Mouse (Mus musculus): Measurements from ENCODE around the gene Iqcf3. TPM values are rescaled to one million over a fixed set of nuclear protein-coding genes. Genes with fewer than 3 reads are reported as not detected.
A peak's percentile ranks its signal among the peaks of the same experiment; 100 is the strongest.

Iqcf3 gene
- polyA plus RNA-seq, 1 experiment: not detected

DNA sequence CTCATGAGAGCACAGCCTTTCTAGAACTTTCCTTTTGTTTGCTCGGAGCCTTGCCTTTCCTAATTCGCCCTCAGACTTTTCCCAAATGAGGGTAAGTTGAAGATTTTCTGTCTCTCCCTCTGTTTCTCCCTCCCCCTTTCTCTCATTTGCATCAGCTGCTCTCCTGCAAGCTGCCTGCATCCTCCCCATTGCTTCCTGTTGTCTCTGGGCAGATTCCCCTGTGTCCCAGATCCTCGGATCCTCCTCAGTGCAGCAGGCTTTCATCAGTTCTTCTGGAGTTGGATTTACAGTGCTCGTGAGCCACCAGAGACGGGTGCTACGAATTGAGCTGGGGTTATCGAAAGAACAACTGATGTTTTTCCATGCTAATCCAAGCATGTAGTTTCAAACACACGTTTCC is 2.6 kb upstream of the Iqcf3 start:
- H3K27ac ChIP-seq (ENCODE audit: insufficient read depth, low read length): no peak overlapping the region
- H3K36me3 ChIP-seq (ENCODE audit: control insufficient read depth, insufficient read depth, low read length): no peaks in the 10 kb centered on the region
- no peak for DNase-seq (ENCODE audit: low read depth in 1 of 2, low spot score in 2 of 2)
- no peaks in the 10 kb centered on the region for H3K4me1 ChIP-seq (ENCODE audit: control insufficient read depth, insufficient read depth, insufficient read length)
- TF ChIP-seq POLR2A (IDR thresholded peaks at IDR 0.05; ENCODE audit: low read depth, low read length) (no peak), CTCF (IDR thresholded peaks at IDR 0.05; ENCODE audit: extremely low read depth, insufficient read depth, insufficient read length, insufficient replicate concordance) (no peak)
- H3K4me3 ChIP-seq (ENCODE audit: extremely low read depth, insufficient read depth, insufficient read length): no peak overlapping the region
- 81% methylated on average over 8 of the region's 8 CpGs for WGBS
- no peaks in the 10 kb centered on the region for H3K27me3 ChIP-seq (ENCODE audit: control insufficient read depth, insufficient read depth, low read length)

GRCm38 (mm10) chr9:106562291-106562690 is 860 bp upstream of the Iqcf3 start:
- Histone ChIP-seq H3K4me1 (ENCODE audit: control insufficient read depth, insufficient read depth, insufficient read length) (no peaks in the 10 kb centered on the region), H3K36me3 (ENCODE audit: control insufficient read depth, insufficient read depth, low read length) (no peaks in the 10 kb centered on the region), H3K27ac (ENCODE audit: insufficient read depth, low read length) (no peak overlapping the region), H3K4me3 (ENCODE audit: extremely low read depth, insufficient read depth, insufficient read length) (no peak overlapping the region), H3K27me3 (ENCODE audit: control insufficient read depth, insufficient read depth, low read length) (no peaks in the 10 kb centered on the region)
- no peak for DNase-seq (ENCODE audit: low read depth in 1 of 2, low spot score in 2 of 2)
- 91% methylated on average over 11 of the region's 11 CpGs for WGBS
- TF ChIP-seq CTCF (IDR thresholded peaks at IDR 0.05; ENCODE audit: extremely low read depth, insufficient read depth, insufficient read length, insufficient replicate concordance) (no peak), POLR2A (IDR thresholded peaks at IDR 0.05; ENCODE audit: low read depth, low read length) (no peak)

DNA sequence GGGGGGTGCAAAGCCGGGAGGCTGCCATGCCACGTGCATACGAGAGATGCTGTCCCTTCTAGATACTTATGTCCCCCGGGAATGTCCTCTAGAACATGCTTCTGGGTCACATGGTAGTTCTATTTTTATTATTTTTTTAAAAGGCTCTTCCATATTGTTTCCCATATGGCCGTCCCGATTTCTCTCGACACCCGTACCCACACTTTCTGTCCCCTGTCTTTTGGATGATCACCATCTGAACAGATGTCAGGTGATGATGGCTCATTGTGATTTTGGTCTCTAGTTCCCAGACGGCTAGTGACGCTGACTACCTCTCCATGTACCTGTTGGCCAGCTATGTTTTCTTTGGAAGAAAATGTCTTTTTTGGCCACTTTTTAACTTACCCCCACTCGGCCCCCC is 26.5 kb downstream of the Iqcf3 start:
- DNase-seq (ENCODE audit: low read depth in 1 of 2, low spot score in 2 of 2): no peak
- Histone ChIP-seq H3K27ac (ENCODE audit: insufficient read depth, low read length) (no peak overlapping the region), H3K4me1 (ENCODE audit: control insufficient read depth, insufficient read depth, insufficient read length) (no peaks in the 10 kb centered on the region), H3K27me3 (ENCODE audit: control insufficient read depth, insufficient read depth, low read length) (no peaks in the 10 kb centered on the region; the same call in 1 of the 2 replicates), H3K4me3 (ENCODE audit: extremely low read depth, insufficient read depth, insufficient read length) (no peak overlapping the region), H3K36me3 (ENCODE audit: control insufficient read depth, insufficient read depth, low read length) (no peaks in the 10 kb centered on the region)
- WGBS: 92% methylated on average over 11 of the region's 11 CpGs
- TF ChIP-seq POLR2A (IDR thresholded peaks at IDR 0.05; ENCODE audit: low read depth, low read length) (no peak), CTCF (IDR thresholded peaks at IDR 0.05; ENCODE audit: extremely low read depth, insufficient read depth, insufficient read length, insufficient replicate concordance) (no peak)

- no peak for TF ChIP-seq CTCF (IDR thresholded peaks at IDR 0.05; ENCODE audit: extremely low read depth, insufficient read depth, insufficient read length, insufficient replicate concordance)
- no peak for TF ChIP-seq POLR2A (IDR thresholded peaks at IDR 0.05; ENCODE audit: low read depth, low read length)
- no peak overlapping the region for H3K27ac ChIP-seq (ENCODE audit: insufficient read depth, low read length)
- H3K27me3 ChIP-seq (ENCODE audit: control insufficient read depth, insufficient read depth, low read length): no peaks in the 10 kb centered on the region; the same call in 1 of the 2 replicates
- H3K4me3 ChIP-seq (ENCODE audit: extremely low read depth, insufficient read depth, insufficient read length): no peak overlapping the region
- H3K4me1 ChIP-seq (ENCODE audit: control insufficient read depth, insufficient read depth, insufficient read length): no peaks in the 10 kb centered on the region
- WGBS: 91% methylated on average over 7 of the region's 7 CpGs
- DNase-seq (ENCODE audit: low read depth in 1 of 2, low spot score in 2 of 2): no peak
- H3K36me3 ChIP-seq (ENCODE audit: control insufficient read depth, insufficient read depth, low read length): no peaks in the 10 kb centered on the region
These were observed 27.1 kb downstream of the Iqcf3 start for GRCm38 (mm10) chr9:106534296-106534695.

- H3K4me3 ChIP-seq (ENCODE audit: extremely low read depth, insufficient read depth, insufficient read length): no peak overlapping the region
- no peak overlapping the region for H3K27ac ChIP-seq (ENCODE audit: insufficient read depth, low read length)
- no peaks in the 10 kb centered on the region; the same call in 1 of the 2 replicates for H3K27me3 ChIP-seq (ENCODE audit: control insufficient read depth, insufficient read depth, low read length)
- H3K4me1 ChIP-seq (ENCODE audit: control insufficient read depth, insufficient read depth, insufficient read length): no peaks in the 10 kb centered on the region
- 15% methylated on average over 3 of the region's 3 CpGs for WGBS
- DNase-seq (ENCODE audit: low read depth in 1 of 2, low spot score in 2 of 2): peak in 1 of 2 experiments; percentile 15
- H3K36me3 ChIP-seq (ENCODE audit: control insufficient read depth, insufficient read depth, low read length): no peaks in the 10 kb centered on the region
- no peak for TF ChIP-seq POLR2A (IDR thresholded peaks at IDR 0.05; ENCODE audit: low read depth, low read length)
- TF ChIP-seq CTCF (IDR thresholded peaks at IDR 0.05; ENCODE audit: extremely low read depth, insufficient read depth, insufficient read length, insufficient replicate concordance): peak; percentile 76; the same call in 1 of the 2 replicates
These were observed 29.6 kb downstream of the Iqcf3 start for GRCm38 (mm10) chr9:106531833-106532232.

GRCm38 (mm10) chr9:106519909-106520308 is 41.5 kb downstream of the Iqcf3 start:
- no peaks in the 10 kb centered on the region for H3K4me1 ChIP-seq (ENCODE audit: control insufficient read depth, insufficient read depth, insufficient read length)
- no peak for TF ChIP-seq CTCF (IDR thresholded peaks at IDR 0.05; ENCODE audit: extremely low read depth, insufficient read depth, insufficient read length, insufficient replicate concordance)
- no peak for TF ChIP-seq POLR2A (IDR thresholded peaks at IDR 0.05; ENCODE audit: low read depth, low read length)
- no peak overlapping the region for H3K27ac ChIP-seq (ENCODE audit: insufficient read depth, low read length)
- no peaks in the 10 kb centered on the region for H3K27me3 ChIP-seq (ENCODE audit: control insufficient read depth, insufficient read depth, low read length)
- DNase-seq (ENCODE audit: low read depth in 1 of 2, low spot score in 2 of 2): no peak
- H3K36me3 ChIP-seq (ENCODE audit: control insufficient read depth, insufficient read depth, low read length): no peaks in the 10 kb centered on the region
- no peak overlapping the region for H3K4me3 ChIP-seq (ENCODE audit: extremely low read depth, insufficient read depth, insufficient read length)
- 69% methylated on average over 8 of the region's 8 CpGs for WGBS

DNA sequence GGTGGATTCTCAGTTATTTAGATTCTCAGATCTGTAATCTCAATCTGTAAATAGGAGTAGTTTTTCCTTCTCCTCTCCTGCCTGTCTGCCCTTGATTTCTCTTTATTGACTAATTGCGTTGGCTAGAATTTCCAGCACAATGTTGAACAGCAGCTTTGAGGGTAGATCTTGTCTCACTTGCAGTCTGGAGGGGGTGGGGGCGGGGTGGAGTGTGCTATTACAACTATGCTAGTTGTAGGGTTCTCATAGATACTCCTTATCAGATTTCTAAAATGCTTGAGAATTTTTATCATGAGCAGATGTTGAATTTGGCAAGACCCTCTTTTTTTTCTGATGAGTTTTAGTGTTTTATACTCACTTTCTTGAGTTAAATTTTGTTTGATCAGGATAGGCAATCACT is 42.0 kb downstream of the Iqcf3 start:
- WGBS: 73% methylated on average over 2 of the region's 2 CpGs
- DNase-seq (ENCODE audit: low read depth in 1 of 2, low spot score in 2 of 2): no peak
- TF ChIP-seq POLR2A (IDR thresholded peaks at IDR 0.05; ENCODE audit: low read depth, low read length) (no peak), CTCF (IDR thresholded peaks at IDR 0.05; ENCODE audit: extremely low read depth, insufficient read depth, insufficient read length, insufficient replicate concordance) (no peak)
- Histone ChIP-seq H3K27ac (ENCODE audit: insufficient read depth, low read length) (no peak overlapping the region), H3K27me3 (ENCODE audit: control insufficient read depth, insufficient read depth, low read length) (no peaks in the 10 kb centered on the region), H3K4me3 (ENCODE audit: extremely low read depth, insufficient read depth, insufficient read length) (no peak overlapping the region), H3K4me1 (ENCODE audit: control insufficient read depth, insufficient read depth, insufficient read length) (no peaks in the 10 kb centered on the region), H3K36me3 (ENCODE audit: control insufficient read depth, insufficient read depth, low read length) (no peaks in the 10 kb centered on the region)
